Mouse (Mus musculus): ENCODE measurements around the gene Utp20. TPM values are rescaled to one million over a fixed set of nuclear protein-coding genes. Genes with fewer than 3 reads are reported as not detected.
A peak's percentile ranks its signal among the peaks of the same experiment; 100 is the strongest.
"Not testable (repeated sequence)": the region's sequence is repeated elsewhere in the genome, so short reads cannot be mapped to it uniquely, and the experiment has no call there.

Utp20 gene
- total RNA-seq, 2 experiments from 2014 or later: 52.6 to 63.5 TPM

GRCm38 (mm10) chr10:88793671-88794070, 32.9 kb downstream of the Utp20 start:
- ATAC-seq (replicated peaks; ENCODE audit: poor library complexity, severe bottlenecking): no peak

DNA sequence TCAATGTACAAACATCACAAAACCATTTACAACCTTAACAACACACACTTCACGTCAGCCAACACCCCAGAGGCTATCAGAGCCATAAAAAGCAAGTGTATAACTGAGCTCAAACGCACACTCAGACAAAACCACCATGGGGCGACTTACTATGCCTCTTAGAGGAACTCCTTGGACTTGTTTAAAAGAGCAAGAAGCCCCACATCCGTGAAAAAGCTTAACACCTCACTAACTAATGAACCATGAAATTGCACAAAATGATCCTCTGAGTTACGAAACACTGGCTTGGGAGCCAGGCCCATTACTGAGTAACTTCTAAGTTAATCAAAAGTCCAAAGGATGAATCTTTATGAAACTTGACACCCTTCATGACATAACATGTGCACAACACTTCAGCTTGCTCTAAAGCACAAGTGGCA, 42.1 kb downstream of the Utp20 start:
- ATAC-seq (replicated peaks; ENCODE audit: poor library complexity, severe bottlenecking): no peak

DNA sequence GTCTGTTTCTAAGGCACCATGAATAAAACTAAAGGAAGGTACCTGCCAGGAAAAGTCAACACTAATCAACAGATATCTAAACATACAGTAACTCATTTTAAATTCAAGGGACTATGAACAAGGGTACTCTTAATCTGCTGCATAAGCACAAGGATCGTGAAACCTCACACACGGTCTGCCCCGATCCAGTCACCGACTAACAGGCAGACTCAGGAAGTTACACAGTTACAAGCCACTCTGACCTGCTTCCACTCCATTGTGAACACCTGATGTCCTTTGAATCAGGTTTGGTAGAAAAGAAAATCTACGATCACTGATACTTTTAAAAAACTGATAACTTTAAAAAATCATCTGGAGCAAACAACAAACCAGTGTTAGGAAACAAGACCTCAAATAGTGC, 42.7 kb downstream of the Utp20 start:
- ATAC-seq (replicated peaks; ENCODE audit: poor library complexity, severe bottlenecking): no peak

DNA sequence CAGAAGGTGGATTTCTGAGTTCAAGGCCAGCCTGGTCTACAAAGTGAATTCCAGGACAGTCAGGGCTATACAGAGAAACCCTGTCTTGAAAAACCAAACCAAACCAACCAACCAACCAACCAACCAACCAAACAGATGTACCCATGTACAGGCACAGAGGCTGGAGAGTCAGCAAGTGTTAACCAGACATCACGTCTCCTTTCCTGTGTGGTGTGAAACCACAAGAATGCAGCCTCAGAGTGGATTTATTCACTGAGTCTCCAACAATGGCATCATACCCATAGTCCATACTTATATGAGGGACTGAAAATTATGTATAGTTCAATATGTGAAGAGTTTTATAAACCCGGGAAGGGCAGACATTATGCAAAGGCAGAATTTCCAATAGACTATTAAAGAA, 43.5 kb downstream of the Utp20 start:
- ATAC-seq (replicated peaks; ENCODE audit: poor library complexity, severe bottlenecking): not testable (repeated sequence)

DNA sequence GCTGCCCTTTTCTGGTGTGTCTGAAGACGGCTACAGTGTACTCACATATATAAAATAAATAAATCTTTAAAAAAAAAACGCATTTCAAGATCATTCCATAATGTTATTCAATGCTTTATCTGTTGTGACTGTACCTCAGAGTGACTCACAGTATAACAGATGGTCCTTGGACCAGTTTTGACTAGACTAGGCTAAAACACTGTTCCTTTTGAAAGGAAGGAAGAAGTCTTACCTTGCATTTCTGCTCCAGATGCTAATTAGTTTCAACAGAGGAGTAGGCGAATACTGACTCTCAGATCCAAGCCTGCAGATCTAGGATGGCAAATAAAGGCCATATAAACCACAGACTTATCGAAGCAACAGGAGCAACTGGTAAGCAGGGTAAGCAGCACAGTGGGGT, 45.9 kb downstream of the Utp20 start:
- ATAC-seq (replicated peaks; ENCODE audit: poor library complexity, severe bottlenecking): no peak

GRCm38 (mm10) chr10:88776206-88776605, 50.4 kb downstream of the Utp20 start:
- no peak for ATAC-seq (replicated peaks; ENCODE audit: poor library complexity, severe bottlenecking)

GRCm38 (mm10) chr10:88772965-88773364, 53.6 kb downstream of the Utp20 start:
- not testable (repeated sequence) for ATAC-seq (replicated peaks; ENCODE audit: poor library complexity, severe bottlenecking)

GRCm38 (mm10) chr10:88769676-88770075, 56.9 kb downstream of the Utp20 start:
- no peak for ATAC-seq (replicated peaks; ENCODE audit: poor library complexity, severe bottlenecking)

GRCm38 (mm10) chr10:88768961-88769360, 57.6 kb downstream of the Utp20 start:
- no peak for ATAC-seq (replicated peaks; ENCODE audit: poor library complexity, severe bottlenecking)

- ATAC-seq (replicated peaks; ENCODE audit: poor library complexity, severe bottlenecking): no peak
Measured at GRCm38 (mm10) chr10:88765431-88766142, 61.0 kb downstream of the Utp20 start.

DNA sequence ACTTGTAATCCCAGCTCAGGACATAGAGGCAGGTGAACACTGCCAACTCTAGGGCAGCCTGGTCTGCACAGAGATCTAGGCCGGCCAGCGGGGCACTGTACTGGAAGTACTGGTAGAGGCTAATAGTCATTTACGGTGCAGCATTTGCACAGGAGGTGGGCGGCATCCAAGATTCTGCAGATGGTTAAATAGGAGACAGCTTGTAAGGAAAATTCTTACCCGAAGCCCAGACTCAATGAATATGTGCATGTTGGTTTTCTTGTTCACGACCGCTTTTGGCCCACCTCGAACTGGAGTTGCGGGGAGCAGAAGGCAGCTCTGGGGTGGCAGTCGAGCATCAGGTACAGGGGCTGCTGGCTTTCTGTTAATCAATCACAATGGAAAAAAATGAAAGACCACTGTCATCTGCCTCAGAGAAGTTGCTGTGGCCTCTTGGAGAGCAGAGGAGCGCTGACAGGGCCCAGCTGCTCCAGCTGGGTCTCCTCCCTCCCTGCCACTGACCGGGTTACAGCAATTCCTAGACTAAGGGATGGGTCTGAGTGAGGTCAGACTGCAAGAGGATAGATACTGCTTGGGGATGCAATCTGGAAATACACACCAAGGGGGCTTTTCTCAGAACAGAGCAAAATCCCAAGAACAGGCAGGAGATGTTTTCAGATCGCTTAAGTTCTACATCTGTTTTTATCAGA, 64.9 kb downstream of the Utp20 start:
- no peak for ATAC-seq (replicated peaks; ENCODE audit: poor library complexity, severe bottlenecking)

DNA sequence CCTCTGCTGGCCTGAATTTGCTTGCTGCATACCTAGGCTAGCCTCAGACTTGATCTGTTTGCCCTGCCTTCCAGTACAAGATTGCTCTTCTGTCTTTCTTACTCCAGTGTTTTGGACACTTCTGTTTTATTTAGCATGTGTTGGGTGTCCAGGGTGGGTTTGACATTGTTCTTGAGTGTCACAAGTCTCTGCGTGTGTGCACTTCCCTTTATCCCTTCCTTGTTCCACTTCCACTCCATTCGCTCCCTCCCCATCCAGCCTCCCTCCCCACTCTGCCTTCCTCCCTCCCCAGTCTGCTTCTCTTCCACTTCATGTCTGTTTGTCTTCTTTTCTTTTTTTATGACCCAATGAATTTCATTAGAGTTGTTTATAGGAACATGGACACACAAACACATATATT, 85.2 kb downstream of the Utp20 start:
- ATAC-seq (replicated peaks; ENCODE audit: poor library complexity, severe bottlenecking): peak; percentile 74

DNA sequence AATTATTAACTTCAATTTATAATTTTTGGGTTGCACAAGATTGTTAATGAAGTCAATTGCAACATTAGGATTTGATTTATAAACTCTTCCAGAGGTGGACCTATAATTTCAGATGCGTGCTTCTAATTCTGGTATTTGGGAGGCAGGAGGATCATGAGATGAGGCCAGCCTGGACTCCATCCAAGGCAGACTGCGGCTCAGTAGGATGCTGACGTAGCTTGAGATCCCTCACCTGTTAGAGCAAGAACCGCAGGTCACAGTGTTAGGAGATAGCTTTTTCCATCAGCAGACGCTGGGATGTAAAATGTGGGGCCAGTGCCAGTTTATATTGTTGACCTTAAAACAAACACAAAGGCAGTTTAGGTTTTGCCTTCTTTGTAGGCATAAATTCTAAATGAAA, 85.8 kb downstream of the Utp20 start:
- no peak for ATAC-seq (replicated peaks; ENCODE audit: poor library complexity, severe bottlenecking)

- ATAC-seq (replicated peaks; ENCODE audit: poor library complexity, severe bottlenecking): peak; percentile 42
Measured at GRCm38 (mm10) chr10:88739818-88740217, 86.8 kb downstream of the Utp20 start.

DNA sequence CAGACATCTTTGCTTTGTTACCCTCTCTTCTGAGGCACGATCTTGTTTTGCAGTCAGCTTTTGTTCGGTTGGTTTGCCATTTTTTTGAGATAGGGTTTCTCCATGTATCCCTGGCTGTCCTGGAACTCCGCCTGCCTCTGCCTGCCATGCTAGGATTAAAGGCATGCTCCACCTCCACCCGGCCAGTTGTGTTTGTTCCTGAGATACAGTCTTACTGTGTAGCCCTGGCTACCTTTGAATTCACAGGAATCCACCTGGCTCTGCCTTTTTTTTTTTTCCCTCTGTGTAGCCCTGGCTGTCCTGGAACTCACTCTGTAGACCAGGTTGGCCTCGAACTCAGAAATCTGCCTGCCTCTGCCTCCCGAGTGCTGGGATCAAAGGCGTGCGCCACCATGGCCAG, 87.5 kb downstream of the Utp20 start:
- not testable (repeated sequence) for ATAC-seq (replicated peaks; ENCODE audit: poor library complexity, severe bottlenecking)

- ATAC-seq (replicated peaks; ENCODE audit: poor library complexity, severe bottlenecking): no peak
Measured at GRCm38 (mm10) chr10:88732309-88732622, 94.3 kb downstream of the Utp20 start.

GRCm38 (mm10) chr10:88731496-88732308, 94.9 kb downstream of the Utp20 start:
- peak; percentile 12 for ATAC-seq (replicated peaks; ENCODE audit: poor library complexity, severe bottlenecking)

DNA sequence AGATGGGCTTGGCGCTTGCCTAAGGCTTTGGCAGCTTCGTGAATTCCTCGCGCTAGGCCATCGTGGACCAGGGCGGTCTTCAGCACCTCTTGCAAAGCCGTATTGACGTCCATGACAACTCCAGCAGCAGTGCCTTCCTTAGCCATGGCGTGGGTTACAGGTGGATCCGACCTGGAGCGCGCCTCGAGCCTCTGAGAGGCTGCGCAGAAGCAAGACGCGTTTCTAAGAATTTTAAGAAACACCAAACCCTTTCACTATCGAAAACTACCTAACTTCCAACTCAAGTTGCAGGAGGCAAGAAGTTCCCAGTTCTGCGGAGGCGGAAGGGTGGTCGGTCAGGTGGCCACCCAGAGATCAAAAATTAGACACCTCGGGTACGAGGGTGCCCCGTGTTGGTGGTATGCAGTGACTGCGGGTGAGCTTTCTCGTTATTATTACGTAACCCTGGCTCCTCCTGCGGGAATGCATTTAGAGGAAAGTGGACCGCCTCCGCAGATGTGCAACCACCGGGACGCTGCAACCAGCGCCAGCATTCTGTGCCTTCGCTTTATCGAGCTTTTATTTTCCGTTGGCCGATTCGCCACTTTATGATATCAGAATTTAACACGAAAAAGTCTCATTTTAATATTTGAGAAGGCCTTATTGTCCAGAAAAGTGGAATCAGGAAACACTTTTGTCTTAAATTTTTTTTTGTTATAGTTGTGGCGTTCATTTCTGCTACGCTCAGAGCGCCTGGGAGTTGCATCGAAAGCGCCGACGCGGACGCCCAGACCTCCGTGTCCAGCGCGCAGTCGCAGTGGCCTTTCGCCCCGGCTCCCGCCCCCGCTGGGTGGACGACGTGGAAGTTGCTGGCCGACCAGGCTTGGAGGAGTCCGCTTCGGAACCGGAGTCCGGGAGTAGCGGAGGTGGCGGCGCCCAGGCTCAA, 95.8 kb downstream of the Utp20 start, which contains the start of gene Arl1:
Gene Arl1, plus strand, starts transcription at position 288 of the 925 bp plus-strand sequence.
- peak; percentile 89 for ATAC-seq (replicated peaks; ENCODE audit: poor library complexity, severe bottlenecking)

GRCm38 (mm10) chr10:88728166-88728565, 98.4 kb downstream of the Utp20 start:
- no peak for ATAC-seq (replicated peaks; ENCODE audit: poor library complexity, severe bottlenecking)

DNA sequence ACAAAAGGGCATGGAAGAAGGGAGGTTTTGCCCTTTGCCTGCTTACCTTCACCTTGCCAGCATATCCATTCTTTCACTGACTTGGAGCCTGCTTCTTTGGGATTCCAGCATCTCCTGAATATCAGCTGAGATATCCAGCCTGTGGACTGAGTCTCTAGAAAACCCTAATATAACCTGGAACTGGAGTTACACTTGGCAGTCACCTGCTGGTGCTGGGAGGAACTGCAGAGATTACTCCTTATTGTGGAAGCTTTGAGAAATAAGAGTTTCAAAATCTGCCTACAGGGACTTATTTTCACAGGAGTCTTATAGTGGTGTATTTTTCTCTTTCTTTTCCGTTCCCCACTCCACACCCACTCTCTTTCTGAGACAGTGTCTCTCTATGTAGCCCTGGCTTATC, 99.5 kb downstream of the Utp20 start:
- peak; percentile 26 for ATAC-seq (replicated peaks; ENCODE audit: poor library complexity, severe bottlenecking)

All from granulocyte monocyte progenitor cell, adult 5-6 weeks (primary cell).